Mouse (Mus musculus) cerebellum, adult 2 months (tissue): Measurements from ENCODE around the gene Ptprf.

Experiments used
- CTCF ChIP-seq: fragments of 200-500 bp; IDR thresholded peaks from 2 replicates; pipeline ENCODE4 v1.5.1; 2011; ENCODE audit warnings: low read depth, mild to moderate bottlenecking, control low read depth, low read length, moderate library complexity, borderline replicate concordance; ENCODE audit not compliant: insufficient read depth
- POLR2A ChIP-seq: fragments of 200-500 bp; IDR thresholded peaks from 2 replicates; pipeline ENCODE4 v1.6.1; 2011; ENCODE audit warnings: low read length, control low read depth, borderline replicate concordance; ENCODE audit not compliant: insufficient read depth

GRCm38 (mm10) chr4:118286202-118286601, 5.0 kb downstream of the Ptprf start:
- TF ChIP-seq POLR2A (no peak), CTCF (no peak)
